Mouse (Mus musculus) forebrain, embryonic 16.5 days (tissue): ENCODE data around the gene Daam1. TPM values are rescaled to one million over a fixed set of nuclear protein-coding genes. Genes with fewer than 3 reads are reported as not detected.

Source experiments
- ATAC-seq: fragments of 200-750 bp; cut with Nextera tagmentation; 2 replicates; pipeline ENCODE4 v1.8.0; 2017; ENCODE audit warnings: mild to moderate bottlenecking, moderate library complexity
- H3K27ac ChIP-seq: fragments of 300-500 bp; sonication (generic); 2 replicates; pipeline ENCODE4 v1.5.1; 2014; ENCODE audit warnings: low read length, control low read depth
- H3K27me3 ChIP-seq: fragments of 300-500 bp; sonication (generic); replicated peaks from 2 replicates; pipeline ENCODE4 v1.6.1; 2014; ENCODE audit warnings: low read length; ENCODE audit not compliant: control insufficient read depth, insufficient read depth
- H3K36me3 ChIP-seq: fragments of 300-500 bp; sonication (generic); 2 replicates; pipeline ENCODE4 v1.6.1; 2014; ENCODE audit not compliant: control insufficient read depth, insufficient read depth
- H3K4me1 ChIP-seq: fragments of 300-500 bp; sonication (generic); replicated peaks from 2 replicates; pipeline ENCODE4 v1.6.1; 2014; ENCODE audit warnings: low read length; ENCODE audit not compliant: control insufficient read depth, insufficient read depth
- H3K4me2 ChIP-seq: fragments of 300-500 bp; sonication (generic); 2 replicates; pipeline ENCODE4 v1.6.1; 2014; ENCODE audit warnings: mild to moderate bottlenecking, low read length, control low read depth
- H3K4me3 ChIP-seq: fragments of 300-500 bp; sonication (generic); replicated peaks from 2 replicates; pipeline ENCODE4 v1.5.1; 2014; ENCODE audit warnings: mild to moderate bottlenecking, low read length, control low read depth
- H3K9ac ChIP-seq: fragments of 300-500 bp; sonication (generic); replicated peaks from 2 replicates; pipeline ENCODE4 v1.6.1; 2014; ENCODE audit warnings: low read depth, low read length, control low read depth
- H3K9me3 ChIP-seq: fragments of 300-500 bp; sonication (generic); 2 replicates; pipeline ENCODE4 v1.6.1; 2016; ENCODE audit warnings: low read length; ENCODE audit not compliant: control insufficient read depth
- WGBS: fragments of 180-500 bp; shearing (Covaris S2); extraction: QIAGEN DNeasy Blood & Tissue Kit; methylation state at CpG from one replicate; pipeline ENCODE4 v1.1.7; 2014; 5-methylcytosine and 5-hydroxymethylcytosine counted together
- polyA plus RNA-seq: library from polyadenylated mRNA; unstranded; fragments of >200 nt; fragmentation: Nextera tagmentation; extraction: Ambion mirVana; gene quantifications from 2 replicates; pipeline ENCODE4 v1.2.1, GENCODE M21; 2015

The Daam1 gene
- polyA plus RNA-seq, 1 experiment from 2014 or later = 29.7 TPM

GRCm38 (mm10) chr12:71992599-71993210 is 161.8 kb downstream of the Daam1 start:
- Histone ChIP-seq H3K9me3 (no peaks in the 10 kb centered on the region), H3K27ac (no peak overlapping the region), H3K9ac (no peak overlapping the region), H3K27me3 (no peaks in the 10 kb centered on the region), H3K36me3 (peaks cover 40% of the 10 kb centered on the region), H3K4me2 (no peak overlapping the region), H3K4me1 (no peaks in the 10 kb centered on the region), H3K4me3 (no peak overlapping the region)
- no peak for ATAC-seq
- 94% methylated on average over 18 of the region's 18 CpGs for WGBS

- no peak overlapping the region for H3K4me2 ChIP-seq
- H3K4me1 ChIP-seq = no peaks in the 10 kb centered on the region
- H3K36me3 ChIP-seq = peaks cover 21% of the 10 kb centered on the region
- H3K4me3 ChIP-seq = no peak overlapping the region
- WGBS = 70% methylated on average over 8 of the region's 8 CpGs
- no peaks in the 10 kb centered on the region for H3K9me3 ChIP-seq
- ATAC-seq = no peak
- no peak overlapping the region for H3K9ac ChIP-seq
- no peaks in the 10 kb centered on the region for H3K27me3 ChIP-seq
- H3K27ac ChIP-seq = no peak overlapping the region
These were observed 165.0 kb downstream of the Daam1 start for GRCm38 (mm10) chr12:71995831-71996230.

- Histone ChIP-seq H3K27ac (no peak overlapping the region), H3K4me2 (no peak overlapping the region), H3K9me3 (no peaks in the 10 kb centered on the region), H3K4me1 (no peaks in the 10 kb centered on the region), H3K27me3 (no peaks in the 10 kb centered on the region), H3K36me3 (peaks cover 18% of the 10 kb centered on the region), H3K4me3 (no peak overlapping the region), H3K9ac (no peak overlapping the region)
- ATAC-seq = no peak
- 77% methylated on average over 2 of the region's 2 CpGs for WGBS
These were observed 166.0 kb downstream of the Daam1 start for GRCm38 (mm10) chr12:71996920-71997319.

- Histone ChIP-seq H3K4me3 (no peak overlapping the region), H3K4me2 (no peak overlapping the region), H3K27me3 (no peaks in the 10 kb centered on the region), H3K9ac (no peak overlapping the region), H3K4me1 (no peaks in the 10 kb centered on the region), H3K27ac (no peak overlapping the region), H3K36me3 (peaks cover 17% of the 10 kb centered on the region), H3K9me3 (no peaks in the 10 kb centered on the region)
- ATAC-seq = no peak
- WGBS = 79% methylated on average over 4 of the region's 4 CpGs
These were observed 166.5 kb downstream of the Daam1 start for GRCm38 (mm10) chr12:71997364-71997763.

- no peak for ATAC-seq
- no peak overlapping the region for H3K27ac ChIP-seq
- WGBS = 62% methylated on average over 4 of the region's 4 CpGs
- no peak overlapping the region for H3K4me3 ChIP-seq
- no peak overlapping the region for H3K9ac ChIP-seq
- no peaks in the 10 kb centered on the region for H3K27me3 ChIP-seq
- no peak overlapping the region for H3K4me2 ChIP-seq
- no peaks in the 10 kb centered on the region for H3K9me3 ChIP-seq
- no peaks in the 10 kb centered on the region for H3K4me1 ChIP-seq
- H3K36me3 ChIP-seq = 0 out of 2 replicates have a peak, but pooled peaks cover 5% of the 10 kb centered on the region
These were observed 167.8 kb downstream of the Daam1 start for GRCm38 (mm10) chr12:71998653-71999052.

- 80% methylated on average over 2 of the region's 2 CpGs for WGBS
- Histone ChIP-seq H3K4me1 (no peaks in the 10 kb centered on the region), H3K4me2 (no peak overlapping the region), H3K9me3 (no peaks in the 10 kb centered on the region), H3K27me3 (no peaks in the 10 kb centered on the region), H3K4me3 (no peak overlapping the region), H3K36me3 (no peaks in the 10 kb centered on the region), H3K9ac (no peak overlapping the region), H3K27ac (no peak overlapping the region)
- no peak for ATAC-seq
These were observed 168.8 kb downstream of the Daam1 start for GRCm38 (mm10) chr12:71999671-72000070.

- no peak overlapping the region for H3K4me2 ChIP-seq
- no peak for ATAC-seq
- no peaks in the 10 kb centered on the region for H3K27me3 ChIP-seq
- H3K4me3 ChIP-seq = no peak overlapping the region
- H3K36me3 ChIP-seq = no peaks in the 10 kb centered on the region
- no peaks in the 10 kb centered on the region for H3K4me1 ChIP-seq
- no peak overlapping the region for H3K27ac ChIP-seq
- H3K9ac ChIP-seq = no peak overlapping the region
- H3K9me3 ChIP-seq = no peaks in the 10 kb centered on the region
- 95% methylated on average over 1 of the region's 1 CpGs for WGBS
These were observed 170.9 kb downstream of the Daam1 start for GRCm38 (mm10) chr12:72001811-72002210.

GRCm38 (mm10) chr12:72005307-72005706 is 174.4 kb downstream of the Daam1 start:
- H3K36me3 ChIP-seq = no peaks in the 10 kb centered on the region
- no peak overlapping the region for H3K9ac ChIP-seq
- H3K9me3 ChIP-seq = no peaks in the 10 kb centered on the region
- no peak for ATAC-seq
- WGBS = 95% methylated on average over 3 of the region's 3 CpGs
- H3K27me3 ChIP-seq = no peaks in the 10 kb centered on the region
- H3K4me3 ChIP-seq = no peak overlapping the region
- no peak overlapping the region for H3K27ac ChIP-seq
- no peak overlapping the region for H3K4me2 ChIP-seq
- no peaks in the 10 kb centered on the region for H3K4me1 ChIP-seq

- H3K4me2 ChIP-seq = no peak overlapping the region
- ATAC-seq = no peak
- no peaks in the 10 kb centered on the region for H3K36me3 ChIP-seq
- 87% methylated on average over 3 of the region's 3 CpGs for WGBS
- H3K27me3 ChIP-seq = no peaks in the 10 kb centered on the region
- H3K27ac ChIP-seq = no peak overlapping the region
- H3K9ac ChIP-seq = no peak overlapping the region
- H3K4me1 ChIP-seq = no peaks in the 10 kb centered on the region
- no peak overlapping the region for H3K4me3 ChIP-seq
- no peaks in the 10 kb centered on the region for H3K9me3 ChIP-seq
These were observed 176.8 kb downstream of the Daam1 start for GRCm38 (mm10) chr12:72007656-72008055.
